Mouse (Mus musculus) intestine, embryonic 14.5 days (tissue): Measurements from ENCODE around the gene Ncbp1. TPM values are rescaled to one million over a fixed set of nuclear protein-coding genes. Genes with fewer than 3 reads are reported as not detected.

Experiments
- ATAC-seq: fragments of 200-750 bp; cut with Nextera tagmentation; replicated peaks from 2 replicates; pipeline ENCODE4 v1.8.0; 2017; ENCODE audit warnings: low read depth, moderate number of reproducible peaks, moderate TSS enrichment, moderate library complexity; ENCODE audit not compliant: low FRiP score, low TSS enrichment
- DNase-seq: peaks from one replicate; pipeline ENCODE4 v3.0.0-alpha.2; 2018; ENCODE audit warnings: low spot score
- H3K27ac ChIP-seq: fragments of 300-500 bp; sonication (generic); 2 replicates; pipeline ENCODE4 v1.5.1; 2014; ENCODE audit warnings: low read depth, mild to moderate bottlenecking, control low read depth
- H3K27me3 ChIP-seq: fragments of 300-500 bp; sonication (generic); replicated peaks from 2 replicates; pipeline ENCODE4 v1.6.1; 2014; ENCODE audit warnings: low read length, control low read depth; ENCODE audit not compliant: control insufficient read depth, insufficient read depth
- H3K36me3 ChIP-seq: fragments of 300-500 bp; sonication (generic); 2 replicates; pipeline ENCODE4 v1.6.1; 2014; ENCODE audit warnings: low read length, control low read depth; ENCODE audit not compliant: control insufficient read depth, insufficient read depth
- H3K4me1 ChIP-seq: fragments of 300-500 bp; sonication (generic); replicated peaks from 2 replicates; pipeline ENCODE4 v1.6.1; 2014; ENCODE audit warnings: low read length, control low read depth, mixed read lengths; ENCODE audit not compliant: control insufficient read depth, insufficient read depth
- H3K4me2 ChIP-seq: fragments of 300-500 bp; sonication (generic); 2 replicates; pipeline ENCODE4 v1.6.1; 2014; ENCODE audit warnings: low read length
- H3K4me3 ChIP-seq: fragments of 300-500 bp; sonication (generic); 2 replicates; pipeline ENCODE4 v1.5.1; 2014; ENCODE audit warnings: low read depth, low read length, control low read depth, mixed read lengths
- H3K9ac ChIP-seq: fragments of 300-500 bp; sonication (generic); 2 replicates; pipeline ENCODE4 v1.6.1; 2014; ENCODE audit warnings: mild to moderate bottlenecking, low read length
- H3K9me3 ChIP-seq: fragments of 300-500 bp; sonication (generic); 2 replicates; pipeline ENCODE4 v1.6.1; 2016; ENCODE audit warnings: low read length, control low read depth; ENCODE audit not compliant: control insufficient read depth
- WGBS: fragments of 180-500 bp; shearing (Covaris S2); extraction: QIAGEN DNeasy Blood & Tissue Kit; methylation state at CpG from one replicate; pipeline ENCODE4 v1.1.7; 2014; 5-methylcytosine and 5-hydroxymethylcytosine counted together
- polyA plus RNA-seq: library from polyadenylated mRNA; unstranded; fragments of >200 nt; fragmentation: Nextera tagmentation; extraction: Ambion mirVana; gene quantifications from 2 replicates; pipeline ENCODE4 v1.2.1, GENCODE M21; 2014

The Ncbp1 gene
- polyA plus RNA-seq, 1 experiment from 2014 or later = 77.6 TPM

DNA sequence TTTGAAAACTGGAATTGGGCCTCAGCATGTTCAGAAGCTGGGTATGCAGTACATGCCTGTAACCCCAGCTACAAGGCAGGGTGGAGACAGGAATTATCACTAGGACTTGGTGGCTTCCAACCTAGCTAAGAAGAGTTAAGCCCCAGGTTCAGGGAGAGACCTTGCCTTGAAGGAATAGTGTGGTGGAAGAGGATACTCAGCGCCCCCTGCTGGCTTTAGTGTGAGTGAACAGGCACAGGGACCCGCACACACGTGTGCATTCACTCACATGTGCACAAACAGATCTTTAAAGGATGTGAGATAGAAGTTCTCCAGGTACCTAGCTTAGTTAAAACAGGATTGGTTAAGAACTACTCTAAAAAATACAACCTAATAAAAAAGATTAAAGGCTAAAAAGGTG, 5.9 kb downstream of the Ncbp1 start:
- no peak overlapping the region for H3K4me2 ChIP-seq
- no peak overlapping the region for H3K9ac ChIP-seq
- H3K27me3 ChIP-seq = no peaks in the 10 kb centered on the region
- H3K27ac ChIP-seq = no peak overlapping the region
- ATAC-seq (no peak), DNase-seq (no peak)
- 72% methylated on average over 3 of the region's 3 CpGs for WGBS
- H3K4me1 ChIP-seq = peaks cover 12% of the 10 kb centered on the region
- no peaks in the 10 kb centered on the region for H3K9me3 ChIP-seq
- H3K36me3 ChIP-seq = peaks cover 30% of the 10 kb centered on the region
- no peak overlapping the region for H3K4me3 ChIP-seq

DNA sequence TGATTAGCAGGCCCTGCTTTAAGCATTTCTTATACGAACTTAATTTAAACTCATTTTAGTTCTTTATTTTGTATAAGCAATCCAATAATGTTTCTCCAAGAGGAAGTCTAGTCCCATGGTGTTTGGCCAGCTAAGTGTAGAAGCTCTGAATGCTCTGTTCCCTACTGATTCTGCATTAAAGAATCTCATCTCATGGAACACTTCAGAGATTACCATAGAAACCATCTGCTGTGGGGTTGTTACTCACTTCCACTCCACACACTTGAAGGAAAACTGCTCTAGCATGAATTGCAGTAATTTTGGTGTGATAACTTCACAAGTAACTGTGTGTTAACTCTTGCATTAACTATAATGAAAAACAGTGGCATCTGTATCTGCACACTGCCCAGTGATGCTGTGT, 8.5 kb downstream of the Ncbp1 start:
- Histone ChIP-seq H3K4me1 (no peaks in the 10 kb centered on the region), H3K4me2 (no peak overlapping the region), H3K9me3 (no peaks in the 10 kb centered on the region), H3K36me3 (peaks cover 54% of the 10 kb centered on the region), H3K4me3 (no peak overlapping the region), H3K9ac (no peak overlapping the region), H3K27ac (no peak overlapping the region), H3K27me3 (no peaks in the 10 kb centered on the region)
- WGBS = 85% methylated on average over 1 of the region's 1 CpGs
- no peak for DNase-seq
- no peak for ATAC-seq

DNA sequence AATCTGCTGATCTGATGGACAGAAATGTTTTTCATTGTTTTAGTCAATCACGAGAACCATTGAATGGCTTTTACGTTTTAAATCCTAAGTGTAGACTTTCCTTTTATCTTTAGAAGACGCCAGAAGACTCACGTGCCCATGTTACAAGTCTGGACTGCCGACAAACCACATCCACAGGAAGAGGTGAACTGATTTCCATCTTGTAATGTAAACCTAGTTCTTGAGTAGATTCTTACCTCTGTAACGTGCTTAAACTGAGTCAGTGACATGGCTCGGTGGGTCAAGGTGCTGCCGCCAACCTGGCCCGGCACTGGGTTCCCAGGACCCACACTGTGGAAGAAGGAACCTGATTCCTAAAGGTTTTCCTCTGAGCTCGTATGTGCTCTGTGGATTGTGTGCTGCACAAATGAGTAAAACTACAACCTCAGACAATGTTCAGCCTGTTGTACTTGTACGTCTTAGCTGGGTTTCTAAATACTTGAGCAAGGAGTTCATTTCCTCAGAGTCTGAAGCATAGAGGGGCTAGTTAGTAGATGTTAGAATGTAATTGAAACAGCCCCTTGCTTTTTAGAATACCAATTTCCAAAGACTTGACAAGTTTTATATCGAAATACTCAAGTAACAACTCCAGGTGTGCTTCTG, 13.6 kb downstream of the Ncbp1 start:
- 90% methylated on average over 12 of the region's 12 CpGs for WGBS

DNA sequence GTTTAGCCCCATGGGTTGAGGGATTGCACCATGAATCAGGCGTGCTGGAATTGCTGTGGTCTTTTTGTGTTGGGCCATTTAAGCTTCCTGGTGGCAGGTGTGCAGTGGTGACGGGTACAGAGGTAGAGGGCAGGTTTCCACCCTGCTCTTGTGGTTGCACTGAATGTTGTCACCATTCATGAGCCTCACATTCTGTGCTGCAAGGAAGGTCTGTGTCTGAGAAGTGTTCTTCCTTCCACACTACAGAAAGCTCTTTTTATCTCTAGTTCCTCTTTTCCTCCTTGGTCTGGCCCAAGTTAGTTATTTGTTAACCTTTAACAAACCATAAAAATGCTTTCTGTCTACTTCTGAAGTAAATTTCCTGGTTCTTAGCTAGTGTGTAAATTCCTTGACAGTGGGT, 25.6 kb downstream of the Ncbp1 start:
- no peak overlapping the region for H3K27ac ChIP-seq

More for the DNA sequence above, 13.6 kb downstream of the Ncbp1 start:
- ATAC-seq (no peak), DNase-seq (no peak)
- no peaks in the 10 kb centered on the region for H3K27me3 ChIP-seq
- H3K4me2 ChIP-seq = no peak overlapping the region
- no peak overlapping the region for H3K27ac ChIP-seq
- no peaks in the 10 kb centered on the region for H3K4me1 ChIP-seq
- H3K36me3 ChIP-seq = peaks cover 97% of the 10 kb centered on the region
- H3K4me3 ChIP-seq = no peak overlapping the region
- H3K9ac ChIP-seq = no peak overlapping the region
- H3K9me3 ChIP-seq = no peaks in the 10 kb centered on the region

DNA sequence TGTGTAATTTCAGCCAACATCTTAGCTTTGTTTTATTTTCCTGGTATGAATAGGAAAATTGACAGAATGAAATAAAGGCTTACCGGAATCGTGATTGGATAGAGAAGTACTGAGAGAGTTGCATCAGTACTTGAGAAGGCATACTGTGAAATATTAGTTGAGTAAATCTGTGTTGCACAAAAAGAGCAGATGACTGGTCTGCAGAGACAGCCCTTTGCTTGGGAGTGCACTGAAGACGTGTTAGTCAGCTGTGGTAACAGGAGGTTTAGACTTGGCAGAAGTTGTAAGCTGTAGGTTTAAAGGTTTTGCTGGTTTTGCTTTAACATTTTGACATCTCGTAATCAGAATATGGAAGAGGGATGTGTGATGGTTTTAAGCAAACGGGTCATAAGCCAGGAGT, 27.4 kb downstream of the Ncbp1 start:
- no peak overlapping the region for H3K27ac ChIP-seq
- H3K9ac ChIP-seq = no peak overlapping the region
- peaks cover 93% of the 10 kb centered on the region for H3K36me3 ChIP-seq
- H3K4me1 ChIP-seq = no peaks in the 10 kb centered on the region
- H3K4me3 ChIP-seq = no peak overlapping the region
- ATAC-seq = no peak
- DNase-seq = no peak
- no peaks in the 10 kb centered on the region for H3K27me3 ChIP-seq
- 93% methylated on average over 5 of the region's 5 CpGs for WGBS
- H3K9me3 ChIP-seq = no peaks in the 10 kb centered on the region
- H3K4me2 ChIP-seq = no peak overlapping the region

More for the DNA sequence above, 25.6 kb downstream of the Ncbp1 start:
- Histone ChIP-seq H3K9me3 (no peaks in the 10 kb centered on the region), H3K4me1 (no peaks in the 10 kb centered on the region), H3K4me3 (no peak overlapping the region), H3K27me3 (no peaks in the 10 kb centered on the region), H3K36me3 (peaks cover 93% of the 10 kb centered on the region), H3K9ac (no peak overlapping the region), H3K4me2 (no peak overlapping the region)
- DNase-seq (no peak), ATAC-seq (no peak)
- WGBS = 77% methylated on average over 2 of the region's 2 CpGs

DNA sequence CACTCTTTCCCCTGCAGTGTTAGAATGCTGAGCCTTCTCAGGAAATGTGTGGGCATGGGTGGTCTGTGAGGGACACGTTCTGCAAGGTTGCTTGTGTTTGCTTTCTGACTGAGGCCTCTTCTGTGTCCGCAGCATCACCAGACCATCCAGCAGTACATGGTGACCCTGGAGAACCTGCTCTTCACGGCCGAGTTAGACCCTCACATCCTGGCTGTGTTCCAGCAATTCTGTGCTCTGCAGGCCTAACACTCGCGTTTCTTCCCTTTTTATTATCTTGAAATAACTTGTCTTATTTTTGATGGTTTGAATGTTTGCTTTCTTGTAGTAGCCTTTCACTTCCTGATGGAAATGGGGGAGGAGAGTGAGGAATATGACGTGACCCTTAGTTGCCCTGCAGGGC, 33.3 kb downstream of the Ncbp1 start:
- 78% methylated on average over 7 of the region's 7 CpGs for WGBS
- Histone ChIP-seq H3K27me3 (no peaks in the 10 kb centered on the region), H3K36me3 (peaks cover 98% of the 10 kb centered on the region), H3K4me2 (no peak overlapping the region), H3K27ac (no peak overlapping the region), H3K4me3 (no peak overlapping the region), H3K9me3 (no peaks in the 10 kb centered on the region), H3K4me1 (no peaks in the 10 kb centered on the region), H3K9ac (no peak overlapping the region)
- no peak for DNase-seq
- ATAC-seq = no peak

DNA sequence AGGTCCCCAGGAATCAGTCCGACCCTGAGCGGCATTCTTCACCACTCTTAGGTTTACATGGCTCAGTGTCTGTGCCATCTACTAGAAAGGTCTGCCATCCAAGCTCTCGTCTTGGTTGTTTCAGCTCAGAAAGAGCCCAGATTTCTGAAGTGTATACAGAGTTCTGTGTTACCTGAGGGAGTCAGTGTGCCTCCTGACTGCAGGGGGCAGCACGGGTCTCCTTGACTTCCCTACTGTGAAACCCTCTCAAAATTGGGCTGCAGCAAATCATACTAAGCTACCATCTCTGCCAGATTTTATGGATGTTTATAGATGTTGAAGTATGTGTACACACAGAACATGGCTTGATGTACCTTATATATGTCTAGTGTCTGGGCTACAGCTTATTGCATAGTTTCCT, 37.9 kb downstream of the Ncbp1 start:
- no peak for ATAC-seq
- no peak overlapping the region for H3K9ac ChIP-seq
- no peak overlapping the region for H3K27ac ChIP-seq
- H3K4me2 ChIP-seq = no peak overlapping the region
- H3K4me1 ChIP-seq = no peaks in the 10 kb centered on the region
- 84% methylated on average over 4 of the region's 4 CpGs for WGBS
- DNase-seq = no peak
- peaks cover 86% of the 10 kb centered on the region for H3K36me3 ChIP-seq
- H3K4me3 ChIP-seq = no peak overlapping the region
- no peaks in the 10 kb centered on the region for H3K27me3 ChIP-seq
- H3K9me3 ChIP-seq = no peaks in the 10 kb centered on the region

DNA sequence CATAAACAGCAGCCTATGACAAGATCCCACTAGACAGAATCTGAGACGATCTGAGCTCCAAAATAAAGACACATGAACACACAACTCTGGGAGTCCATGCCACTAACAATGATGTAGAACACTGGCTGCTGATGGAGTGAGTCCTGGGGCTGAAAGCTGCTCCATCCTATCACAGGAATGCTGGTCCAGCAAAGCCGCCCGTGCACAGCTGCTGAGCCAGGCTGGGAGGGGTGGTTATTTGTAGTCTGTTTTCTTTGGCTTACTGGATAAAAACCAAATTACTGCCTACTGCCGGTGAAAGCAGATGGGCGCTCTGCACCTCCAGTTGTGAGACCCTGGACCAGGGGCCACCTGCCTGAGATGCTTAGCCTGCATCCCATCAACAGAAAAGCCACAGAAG, 38.6 kb downstream of the Ncbp1 start:
- Histone ChIP-seq H3K9me3 (no peaks in the 10 kb centered on the region), H3K4me1 (no peaks in the 10 kb centered on the region), H3K4me3 (no peak overlapping the region), H3K27ac (no peak overlapping the region), H3K27me3 (no peaks in the 10 kb centered on the region), H3K36me3 (peaks cover 86% of the 10 kb centered on the region), H3K4me2 (no peak overlapping the region), H3K9ac (no peak overlapping the region)
- DNase-seq (no peak), ATAC-seq (no peak)
- 73% methylated on average over 5 of the region's 5 CpGs for WGBS

DNA sequence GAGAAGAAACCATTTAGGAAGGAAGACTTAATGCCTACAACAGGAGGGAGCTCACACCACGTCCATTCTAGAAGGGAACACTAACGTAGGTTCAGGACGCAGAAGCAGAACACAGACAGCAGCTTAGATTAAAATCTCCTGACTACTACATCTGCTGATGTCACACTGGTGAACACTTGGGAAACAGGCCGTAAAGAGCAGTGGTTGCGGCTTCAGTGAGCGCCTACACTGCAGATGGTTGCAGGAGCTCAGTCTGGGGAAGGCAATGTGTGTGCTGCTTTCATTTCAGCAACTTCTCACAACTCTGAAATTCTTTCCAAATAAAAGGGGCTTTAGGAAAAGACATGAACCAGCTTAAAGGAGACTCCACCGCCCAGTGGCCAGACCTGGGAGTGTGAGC, 39.1 kb downstream of the Ncbp1 start:
- H3K36me3 ChIP-seq = peaks cover 86% of the 10 kb centered on the region
- no peaks in the 10 kb centered on the region for H3K4me1 ChIP-seq
- no peak overlapping the region for H3K9ac ChIP-seq
- H3K27ac ChIP-seq = no peak overlapping the region
- H3K4me2 ChIP-seq = no peak overlapping the region
- ATAC-seq = no peak
- H3K4me3 ChIP-seq = no peak overlapping the region
- no peaks in the 10 kb centered on the region for H3K27me3 ChIP-seq
- H3K9me3 ChIP-seq = no peaks in the 10 kb centered on the region
- 82% methylated on average over 7 of the region's 7 CpGs for WGBS
- DNase-seq = no peak
